Mouse (Mus musculus): Measurements from ENCODE around the gene Nuak1. TPM values are rescaled to one million over a fixed set of nuclear protein-coding genes. Genes with fewer than 3 reads are reported as not detected.
A peak's percentile ranks its signal among the peaks of the same experiment; 100 is the strongest.

Nuak1 gene
- polyA plus RNA-seq, 1 experiment from 2014 or later, result 4.0 TPM

- H3K9ac ChIP-seq, result no peak overlapping the region
- no peak overlapping the region for H3K27ac ChIP-seq
- no peak overlapping the region for H3K4me2 ChIP-seq (replicated peaks)
- 86% methylated on average over 4 of the region's 4 CpGs for WGBS
- ATAC-seq (ENCODE audit: low FRiP score, low read depth), result no peak
- no peaks in the 10 kb centered on the region for H3K27me3 ChIP-seq
- H3K4me1 ChIP-seq, result peaks cover 38% of the 10 kb centered on the region
- no peak overlapping the region for H3K4me3 ChIP-seq
- peaks cover 10% of the 10 kb centered on the region for H3K36me3 ChIP-seq
- no peaks in the 10 kb centered on the region for H3K9me3 ChIP-seq
These were observed 43.1 kb downstream of the Nuak1 start for GRCm38 (mm10) chr10:84397276-84397675.

DNA sequence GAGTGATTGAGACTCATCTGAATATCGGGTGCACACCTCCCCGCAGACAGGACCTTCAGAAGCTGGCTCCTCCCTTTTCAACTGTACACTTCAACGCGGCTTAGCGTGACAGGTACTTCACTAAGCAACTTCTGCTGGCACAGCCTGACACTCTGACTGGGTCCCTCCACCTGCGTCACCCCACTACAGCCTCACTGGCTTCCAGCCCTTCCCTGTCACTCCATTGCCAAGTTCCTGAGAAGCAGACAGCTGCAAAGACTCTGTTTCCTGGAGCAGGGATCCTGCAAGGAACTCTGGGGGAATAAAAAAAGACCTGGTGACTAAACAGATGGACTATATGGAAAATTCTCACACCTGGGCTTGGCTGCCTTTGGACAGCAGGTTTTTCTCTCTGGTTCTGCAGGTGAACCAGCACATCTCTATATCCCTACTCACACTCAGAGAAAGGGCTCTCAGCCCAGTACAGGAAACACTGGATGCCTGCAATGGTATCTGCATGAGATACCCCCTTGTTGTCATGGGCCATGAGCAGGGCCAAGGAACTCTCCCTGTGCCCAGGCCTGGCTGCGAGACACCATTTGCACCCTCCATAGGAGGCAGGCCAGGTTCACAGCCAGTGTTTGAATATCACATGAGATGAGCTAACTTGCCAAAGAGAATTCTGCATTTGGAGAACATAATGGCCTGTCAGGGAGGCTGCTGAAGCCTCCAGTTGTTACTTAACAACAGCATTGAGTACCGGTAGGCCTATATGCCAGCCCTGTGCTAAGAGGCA, 44.3 kb downstream of the Nuak1 start:
- peaks cover 22% of the 10 kb centered on the region for H3K36me3 ChIP-seq
- H3K27ac ChIP-seq, result no peak overlapping the region
- no peak overlapping the region for H3K9ac ChIP-seq
- no peaks in the 10 kb centered on the region for H3K9me3 ChIP-seq
- no peak overlapping the region for H3K4me3 ChIP-seq
- WGBS, result 80% methylated on average over 8 of the region's 8 CpGs
- no peaks in the 10 kb centered on the region for H3K27me3 ChIP-seq
- no peak for ATAC-seq (ENCODE audit: low FRiP score, low read depth)
- no peak overlapping the region for H3K4me2 ChIP-seq (replicated peaks)
- H3K4me1 ChIP-seq, result peaks cover 33% of the 10 kb centered on the region

DNA sequence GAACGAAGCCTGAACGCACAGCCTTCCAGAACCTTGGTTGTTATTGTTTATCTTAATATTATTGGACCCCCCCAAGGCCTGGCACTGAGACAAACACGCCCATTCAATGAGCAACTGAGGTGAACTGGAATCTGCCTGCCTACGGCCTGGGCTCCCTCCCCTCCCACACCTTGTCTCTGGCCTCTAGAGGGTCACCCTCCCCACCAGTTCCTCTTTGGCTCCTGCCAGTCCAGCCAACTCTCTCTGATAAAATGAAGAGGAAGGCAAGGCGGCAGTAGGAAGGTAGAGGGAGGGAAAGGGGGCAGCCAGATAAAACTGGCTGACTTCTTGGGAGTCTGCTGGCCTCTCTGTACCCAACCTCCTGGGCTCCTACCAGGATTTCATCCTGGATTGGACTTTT, 45.1 kb downstream of the Nuak1 start:
- no peak overlapping the region for H3K4me2 ChIP-seq (replicated peaks)
- no peak overlapping the region for H3K27ac ChIP-seq
- no peaks in the 10 kb centered on the region for H3K9me3 ChIP-seq
- no peaks in the 10 kb centered on the region for H3K27me3 ChIP-seq
- H3K36me3 ChIP-seq, result peaks cover 23% of the 10 kb centered on the region
- no peak overlapping the region for H3K9ac ChIP-seq
- H3K4me3 ChIP-seq, result no peak overlapping the region
- WGBS, result 76% methylated on average over 5 of the region's 5 CpGs
- no peak for ATAC-seq (ENCODE audit: low FRiP score, low read depth)
- H3K4me1 ChIP-seq, result peaks cover 32% of the 10 kb centered on the region

DNA sequence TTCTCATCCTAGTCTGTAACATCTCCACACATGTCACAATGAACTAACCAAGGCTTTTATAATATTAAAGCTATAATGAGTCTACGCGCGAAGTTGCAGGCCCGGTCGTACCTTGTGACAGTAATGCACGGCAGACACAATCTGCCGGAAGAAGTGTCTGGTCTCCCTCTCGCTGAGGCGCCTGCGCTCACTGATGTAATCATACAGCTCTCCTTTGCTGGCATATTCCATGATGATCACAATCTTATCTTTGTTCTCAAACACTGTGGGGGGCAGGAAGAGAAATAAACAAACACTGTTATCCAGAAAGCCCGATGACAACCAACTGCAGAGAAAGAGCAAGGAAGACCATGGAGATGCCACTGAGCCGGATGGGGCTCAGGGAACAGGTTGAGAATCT, 46.5 kb downstream of the Nuak1 start:
- H3K9ac ChIP-seq, result no peak overlapping the region
- no peak overlapping the region for H3K4me3 ChIP-seq
- H3K9me3 ChIP-seq, result no peaks in the 10 kb centered on the region
- no peak overlapping the region for H3K4me2 ChIP-seq (replicated peaks)
- H3K36me3 ChIP-seq, result peaks cover 30% of the 10 kb centered on the region
- no peak for ATAC-seq (ENCODE audit: low FRiP score, low read depth)
- WGBS, result 87% methylated on average over 12 of the region's 12 CpGs
- peaks cover 42% of the 10 kb centered on the region for H3K4me1 ChIP-seq
- H3K27ac ChIP-seq, result no peak overlapping the region
- H3K27me3 ChIP-seq, result no peaks in the 10 kb centered on the region

DNA sequence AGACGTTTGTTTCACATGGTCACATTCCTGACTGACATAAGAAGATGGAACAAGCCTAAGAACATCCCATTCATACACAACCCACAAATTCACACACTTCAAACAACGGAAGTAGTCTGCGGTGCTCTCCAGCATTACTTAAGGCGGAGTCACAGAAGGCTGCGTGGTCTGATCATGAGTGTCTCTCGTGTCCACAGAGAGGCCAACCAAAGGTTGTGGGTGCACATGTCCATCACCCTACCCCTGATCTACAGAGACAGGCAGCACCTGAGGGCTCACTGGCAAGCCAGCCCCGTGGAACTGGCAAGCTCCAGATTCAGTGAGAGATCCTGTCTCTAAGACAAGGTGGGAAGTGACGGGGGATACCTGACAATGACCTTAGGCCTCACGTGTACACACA, 47.0 kb downstream of the Nuak1 start:
- Histone ChIP-seq H3K4me1 (peaks cover 46% of the 10 kb centered on the region), H3K27ac (0 out of 2 replicates have a peak overlapping the region, but pooled peaks have one; percentile 10), H3K4me3 (no peak overlapping the region), H3K27me3 (no peaks in the 10 kb centered on the region), H3K4me2 (replicated peaks) (no peak overlapping the region), H3K9ac (no peak overlapping the region), H3K9me3 (no peaks in the 10 kb centered on the region), H3K36me3 (peaks cover 30% of the 10 kb centered on the region)
- ATAC-seq (ENCODE audit: low FRiP score, low read depth), result no peak
- 81% methylated on average over 9 of the region's 9 CpGs for WGBS

GRCm38 (mm10) chr10:84392723-84393081, 47.7 kb downstream of the Nuak1 start:
- peak overlapping the region; percentile 44 for H3K4me2 ChIP-seq (replicated peaks)
- H3K9me3 ChIP-seq, result no peaks in the 10 kb centered on the region
- H3K4me1 ChIP-seq, result peaks cover 54% of the 10 kb centered on the region
- H3K4me3 ChIP-seq, result no peak overlapping the region
- no peaks in the 10 kb centered on the region for H3K27me3 ChIP-seq
- 0 out of 2 replicates have a peak overlapping the region, but pooled peaks have one; percentile 25 for H3K9ac ChIP-seq
- peak overlapping the region; percentile 39; the same call in 1 of the 2 replicates for H3K27ac ChIP-seq
- peaks cover 30% of the 10 kb centered on the region for H3K36me3 ChIP-seq
- WGBS, result 82% methylated on average over 3 of the region's 3 CpGs
- ATAC-seq (ENCODE audit: low FRiP score, low read depth), result no peak

GRCm38 (mm10) chr10:84392027-84392722, 48.2 kb downstream of the Nuak1 start:
- ATAC-seq (ENCODE audit: low FRiP score, low read depth), result no peak
- Histone ChIP-seq H3K9me3 (no peaks in the 10 kb centered on the region), H3K4me1 (peaks cover 59% of the 10 kb centered on the region), H3K27ac (peak overlapping the region; percentile 39; the same call in 1 of the 2 replicates), H3K36me3 (peaks cover 30% of the 10 kb centered on the region), H3K4me3 (peak overlapping the region; percentile 11; the same call in 1 of the 2 replicates), H3K4me2 (replicated peaks) (peak overlapping the region; percentile 44), H3K27me3 (no peaks in the 10 kb centered on the region), H3K9ac (peak overlapping the region; percentile 25; the same call in 1 of the 2 replicates)
- 14% methylated on average over 14 of the region's 14 CpGs for WGBS

DNA sequence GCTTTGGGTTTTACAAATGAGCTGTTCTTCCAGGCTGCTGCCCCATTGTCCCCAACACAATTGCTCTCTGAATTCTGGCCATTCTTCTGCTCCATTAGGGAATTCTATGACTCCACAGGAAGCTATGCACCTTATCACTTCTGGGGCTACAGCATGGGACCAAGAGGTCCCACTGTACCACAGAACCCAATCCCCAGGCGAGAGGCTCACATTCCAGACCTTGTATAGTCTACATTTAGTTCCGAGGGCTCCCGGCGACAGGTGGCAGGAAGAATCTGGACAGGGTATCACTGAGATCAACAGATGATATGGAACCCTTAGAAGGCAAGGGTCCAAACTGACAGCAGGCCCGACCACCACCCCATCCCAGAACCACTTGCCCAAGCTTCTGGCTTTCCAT, 50.7 kb downstream of the Nuak1 start:
- no peak overlapping the region for H3K27ac ChIP-seq
- H3K36me3 ChIP-seq, result peaks cover 40% of the 10 kb centered on the region
- peaks cover 52% of the 10 kb centered on the region for H3K4me1 ChIP-seq
- 80% methylated on average over 5 of the region's 5 CpGs for WGBS
- H3K4me2 ChIP-seq (replicated peaks), result no peak overlapping the region
- H3K9ac ChIP-seq, result no peak overlapping the region
- H3K9me3 ChIP-seq, result no peaks in the 10 kb centered on the region
- H3K4me3 ChIP-seq, result no peak overlapping the region
- no peaks in the 10 kb centered on the region for H3K27me3 ChIP-seq
- ATAC-seq (ENCODE audit: low FRiP score, low read depth), result no peak

GRCm38 (mm10) chr10:84388357-84389141, 51.8 kb downstream of the Nuak1 start:
- Histone ChIP-seq H3K4me3 (no peak overlapping the region), H3K36me3 (peaks cover 36% of the 10 kb centered on the region), H3K9ac (no peak overlapping the region), H3K27ac (peak overlapping the region; percentile 39), H3K27me3 (no peaks in the 10 kb centered on the region), H3K4me2 (replicated peaks) (peak overlapping the region; percentile 25), H3K9me3 (no peaks in the 10 kb centered on the region), H3K4me1 (peaks cover 58% of the 10 kb centered on the region)
- WGBS, result 24% methylated on average over 22 of the region's 22 CpGs
- ATAC-seq (ENCODE audit: low FRiP score, low read depth), result no peak

- no peak overlapping the region for H3K9ac ChIP-seq
- H3K9me3 ChIP-seq, result no peaks in the 10 kb centered on the region
- H3K4me3 ChIP-seq, result no peak overlapping the region
- H3K27ac ChIP-seq, result no peak overlapping the region
- peaks cover 33% of the 10 kb centered on the region for H3K36me3 ChIP-seq
- no peaks in the 10 kb centered on the region for H3K27me3 ChIP-seq
- WGBS, result 25% methylated on average over 4 of the region's 4 CpGs
- peaks cover 54% of the 10 kb centered on the region for H3K4me1 ChIP-seq
- H3K4me2 ChIP-seq (replicated peaks), result no peak overlapping the region
- ATAC-seq (ENCODE audit: low FRiP score, low read depth), result no peak
These were observed 53.1 kb downstream of the Nuak1 start for GRCm38 (mm10) chr10:84387338-84387737.

DNA sequence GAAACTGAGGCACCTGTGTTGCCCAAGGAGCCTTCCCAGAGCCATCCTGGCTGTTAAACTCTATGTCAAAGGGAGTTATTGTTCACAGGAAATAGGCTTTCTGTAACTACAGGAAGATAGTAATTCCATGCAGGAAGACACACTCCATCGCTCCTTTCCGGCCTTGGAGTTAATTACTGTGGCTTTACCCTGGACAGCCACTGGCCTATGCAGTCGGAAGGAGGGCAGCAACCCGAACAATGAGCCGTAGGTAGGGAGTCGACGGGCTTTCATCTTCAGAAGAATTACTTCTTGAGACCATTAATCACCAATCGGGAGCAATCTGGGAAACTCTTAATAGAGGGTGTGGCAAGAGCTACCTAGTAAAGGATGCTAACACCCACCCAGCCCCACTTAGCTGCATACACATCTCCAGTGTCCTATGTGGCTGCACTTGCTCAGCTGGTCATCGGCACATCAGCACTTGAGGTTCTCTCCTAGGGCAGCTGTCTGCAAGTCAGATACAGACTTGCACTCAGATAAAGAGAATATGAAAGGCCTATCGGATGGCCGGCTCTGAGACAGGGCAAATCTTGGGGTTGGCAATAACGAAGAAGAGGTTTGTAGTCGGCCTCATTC, 53.7 kb downstream of the Nuak1 start:
- no peak overlapping the region for H3K9ac ChIP-seq
- no peak overlapping the region for H3K4me3 ChIP-seq
- no peak overlapping the region for H3K4me2 ChIP-seq (replicated peaks)
- H3K27ac ChIP-seq, result no peak overlapping the region
- H3K36me3 ChIP-seq, result peaks cover 27% of the 10 kb centered on the region
- H3K27me3 ChIP-seq, result no peaks in the 10 kb centered on the region
- 61% methylated on average over 13 of the region's 13 CpGs for WGBS
- H3K4me1 ChIP-seq, result peaks cover 48% of the 10 kb centered on the region
- ATAC-seq (ENCODE audit: low FRiP score, low read depth), result no peak
- H3K9me3 ChIP-seq, result no peaks in the 10 kb centered on the region

Data from limb, embryonic 13.5 days (tissue).